Mouse (Mus musculus): ENCODE measurements around the gene Ttll5.
A peak's percentile ranks its signal among the peaks of the same experiment; 100 is the strongest.

Gene Ttll5

DNA sequence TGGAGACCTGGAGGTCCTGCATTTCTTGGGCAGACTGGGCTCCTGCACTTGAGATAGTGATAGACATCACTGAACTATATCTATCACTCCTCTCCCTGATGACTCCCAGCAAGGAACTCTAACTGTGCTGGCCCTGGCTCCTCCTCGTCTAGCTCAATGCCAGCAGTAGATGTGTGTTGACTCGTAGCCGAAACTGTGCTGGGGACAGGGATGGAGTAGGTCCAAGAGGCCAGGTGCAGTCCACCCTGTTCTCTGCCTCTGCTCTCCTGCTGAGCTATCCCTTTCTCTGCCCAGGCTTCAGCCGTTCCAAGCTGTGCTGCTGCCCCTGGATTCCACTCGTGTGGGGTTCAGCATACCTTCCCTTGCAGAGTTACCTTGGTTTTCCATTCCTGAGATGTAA is 145.7 kb downstream of the Ttll5 start:
- no peak for DNase-seq (ENCODE audit: low read depth)

DNA sequence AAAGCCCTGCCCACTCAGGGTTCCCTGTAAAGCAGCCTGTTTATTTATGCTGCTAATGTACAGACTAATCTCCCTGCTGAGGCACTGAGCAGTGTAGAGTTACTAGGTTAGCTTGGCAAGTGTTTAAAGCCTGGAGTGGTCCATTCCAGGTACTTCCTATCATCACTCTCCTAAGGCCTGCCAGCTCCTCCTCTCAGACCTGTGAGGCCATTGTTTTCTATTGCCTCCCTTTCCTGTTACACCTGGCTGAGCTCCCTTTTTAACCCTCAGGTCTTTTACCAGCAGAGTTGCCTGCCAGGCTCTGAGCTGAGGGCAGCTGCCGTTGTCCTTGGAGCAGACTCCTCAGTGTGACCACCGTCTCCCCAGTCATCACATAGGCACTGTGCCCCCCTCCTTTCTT is 146.3 kb downstream of the Ttll5 start:
- DNase-seq (ENCODE audit: low read depth), result no peak

DNA sequence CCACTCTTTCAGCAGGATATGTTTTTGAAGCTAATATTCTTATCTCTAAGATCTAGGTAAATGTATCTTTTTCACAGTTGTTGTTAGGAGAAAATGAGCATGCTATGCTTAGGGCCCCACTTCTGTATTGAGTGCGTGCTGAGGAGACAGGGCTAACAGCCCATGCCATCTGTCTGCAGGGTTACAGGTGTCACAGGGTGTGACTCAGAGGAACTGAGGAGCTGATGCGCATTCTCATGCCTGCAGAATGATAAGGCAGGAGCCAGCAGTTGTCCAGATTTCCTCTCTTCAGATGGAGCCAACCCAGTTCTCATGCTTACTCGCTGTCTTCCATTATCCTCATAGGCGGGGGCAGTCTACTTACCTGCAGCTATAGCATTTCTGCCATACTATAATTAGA is 147.2 kb downstream of the Ttll5 start:
- DNase-seq (ENCODE audit: low read depth), result peak; percentile 20

DNA sequence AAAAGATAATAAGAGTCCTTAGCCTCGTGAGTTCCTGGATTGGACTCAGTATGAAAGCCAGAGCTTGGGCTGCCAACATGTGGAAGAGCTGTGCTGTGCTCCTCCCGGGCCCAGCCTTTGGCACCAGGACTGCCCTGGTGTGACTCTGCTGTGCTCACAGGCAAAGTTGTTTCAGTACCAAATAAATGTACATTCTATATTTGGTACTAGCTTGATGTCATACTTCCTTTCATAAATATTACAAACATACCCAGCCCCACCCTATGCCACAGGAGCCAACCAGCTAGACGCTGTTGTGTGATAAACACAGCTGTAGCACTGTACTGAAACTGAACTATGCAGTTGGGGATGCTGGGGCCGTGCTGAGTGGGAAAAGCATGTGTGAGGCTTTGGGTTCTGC is 149.1 kb downstream of the Ttll5 start:
- DNase-seq (ENCODE audit: low read depth), result no peak

DNA sequence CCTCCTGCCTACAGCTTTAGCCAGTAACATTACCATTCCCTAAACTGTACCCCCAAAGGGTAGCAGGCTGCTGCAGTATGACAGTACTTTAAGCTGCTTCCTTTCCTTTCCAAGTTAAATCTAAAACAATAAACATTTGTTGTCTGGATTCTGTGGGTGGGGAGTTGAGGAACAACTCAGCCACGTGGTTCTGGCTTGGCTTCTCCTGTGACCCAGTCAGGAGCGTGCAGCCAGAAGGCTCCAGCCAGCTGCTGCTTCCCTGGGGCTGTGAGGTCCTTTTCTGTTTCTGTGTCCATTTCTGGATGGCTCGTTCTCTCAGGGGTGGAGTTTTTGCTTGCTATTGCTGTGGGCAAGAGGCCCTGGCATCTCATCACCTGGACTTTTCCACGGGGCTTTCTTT is 149.6 kb downstream of the Ttll5 start:
- DNase-seq (ENCODE audit: low read depth), result no peak

DNA sequence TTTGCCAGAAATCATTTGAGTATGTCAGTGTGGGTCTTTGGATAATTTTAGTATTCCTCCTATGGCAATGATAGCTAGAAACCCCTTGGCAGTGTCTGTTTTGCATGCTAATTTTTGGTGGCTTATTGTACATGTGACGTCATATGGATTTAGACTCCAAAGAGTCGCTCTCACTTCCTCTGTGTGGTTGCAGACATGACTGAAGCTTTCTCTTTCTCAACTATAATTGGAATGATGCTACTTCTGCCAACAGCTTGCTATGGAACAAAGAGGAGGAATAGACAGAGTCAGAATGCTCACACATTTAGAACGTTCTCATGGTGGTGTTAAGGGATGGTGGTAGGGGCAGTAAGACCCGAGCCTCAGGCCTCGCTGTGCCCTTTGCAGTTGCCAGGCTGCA is 155.5 kb downstream of the Ttll5 start:
- no peak for DNase-seq (ENCODE audit: low read depth)

DNA sequence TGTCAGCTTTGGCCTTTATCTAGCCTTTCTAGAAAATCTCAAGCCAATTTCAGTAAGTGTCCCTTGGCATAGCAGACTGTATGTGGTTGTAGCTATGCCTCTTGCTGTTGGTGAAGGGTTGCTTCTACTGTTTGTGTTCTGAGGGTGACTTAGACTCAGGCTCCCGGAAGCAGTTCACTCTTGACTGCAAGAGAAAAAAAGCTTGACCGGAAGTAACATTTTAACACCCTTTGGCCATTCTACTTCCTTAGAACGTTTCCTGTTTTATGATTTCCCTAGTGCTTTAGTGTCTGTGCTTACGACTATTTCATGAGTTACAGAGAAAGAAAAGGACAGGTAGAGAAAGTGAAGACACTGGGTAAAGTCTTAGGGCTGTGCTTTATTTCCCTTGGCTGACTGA is 161.1 kb downstream of the Ttll5 start:
- no peak for DNase-seq (ENCODE audit: low read depth)

DNA sequence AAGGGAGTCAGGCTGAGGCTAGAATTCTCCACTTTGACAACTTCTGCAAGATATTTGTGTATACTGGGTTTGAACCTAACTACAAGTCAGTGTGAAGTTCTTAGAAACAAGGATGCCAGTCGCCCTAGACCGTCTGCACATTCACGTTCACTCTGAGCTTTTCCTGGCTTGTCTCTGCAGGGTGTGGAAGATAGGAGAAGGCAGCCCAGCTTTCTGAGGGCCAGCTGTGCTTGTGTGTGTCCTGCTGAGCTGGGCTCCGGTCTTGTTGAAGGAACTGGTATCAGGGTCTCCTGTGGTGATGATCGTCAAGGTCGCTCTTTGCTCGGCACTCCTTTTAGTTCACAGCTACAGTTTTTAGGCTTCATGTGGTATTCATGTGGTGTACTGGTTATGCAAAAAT is 161.6 kb downstream of the Ttll5 start:
- no peak for DNase-seq (ENCODE audit: low read depth)

DNA sequence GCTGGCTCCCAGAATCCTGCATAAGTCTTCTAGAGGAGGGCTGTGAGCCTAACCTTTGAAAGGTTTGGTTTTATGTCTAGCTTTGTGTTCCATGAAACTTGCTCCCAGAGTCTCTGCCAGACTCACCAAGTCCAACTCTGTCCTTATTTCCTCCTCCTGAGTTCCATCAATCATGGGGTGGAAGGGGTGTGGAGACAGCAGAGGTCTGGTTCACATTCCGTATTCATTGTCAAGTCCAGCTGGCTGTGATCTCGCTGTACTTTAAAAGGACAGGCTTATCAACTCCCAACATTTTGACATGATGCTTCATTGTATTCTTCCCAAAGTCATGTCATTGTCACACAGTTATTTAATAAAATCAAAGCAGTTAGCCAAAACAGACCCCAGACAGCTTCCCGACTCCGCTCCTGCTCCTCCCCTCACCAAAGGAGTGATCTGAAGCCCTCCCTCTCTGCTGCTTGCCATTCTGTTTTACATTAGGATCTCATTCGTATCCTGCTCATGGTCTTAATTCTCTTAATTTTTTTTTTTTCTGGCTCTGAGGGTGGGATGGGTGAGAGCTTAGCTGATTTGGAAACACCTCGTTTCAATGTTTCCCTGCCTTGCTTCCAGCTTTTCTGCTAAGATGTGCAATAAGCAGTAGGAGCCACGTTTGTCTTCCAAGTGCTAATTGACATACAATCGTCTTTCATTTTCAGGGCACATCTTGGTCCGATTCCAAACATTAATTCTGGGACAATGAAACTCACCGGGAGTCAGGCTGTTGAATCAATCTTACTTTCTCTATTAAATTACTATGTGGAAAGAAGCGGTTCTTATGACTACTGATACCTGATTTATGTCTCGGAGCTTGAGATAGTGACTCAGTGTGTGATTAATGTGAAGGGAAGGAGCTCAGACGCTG is 162.3 kb downstream of the Ttll5 start:
- no peak for DNase-seq (ENCODE audit: low read depth)

DNA sequence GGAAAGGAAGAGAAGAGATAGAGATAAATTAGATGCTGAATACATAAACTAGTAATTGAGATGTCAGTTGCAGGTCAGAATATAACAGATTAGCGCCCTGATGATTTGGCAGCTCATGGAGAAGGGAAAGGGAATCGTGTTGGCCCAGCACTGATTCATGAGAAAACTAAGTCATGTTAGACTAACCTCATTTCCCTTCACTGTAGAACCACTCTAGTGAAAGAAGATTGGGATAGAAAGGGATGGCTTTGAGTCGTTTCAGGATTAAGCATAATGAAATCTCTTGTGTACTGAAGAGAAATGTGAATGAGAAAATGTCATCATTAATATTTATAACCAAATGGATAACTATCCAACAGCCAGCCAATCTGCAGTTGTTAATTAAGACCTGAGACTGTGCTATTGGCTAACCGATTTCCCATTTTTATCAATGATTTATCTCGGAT is 163.0 kb downstream of the Ttll5 start:
- DNase-seq (ENCODE audit: low read depth), result no peak

DNA sequence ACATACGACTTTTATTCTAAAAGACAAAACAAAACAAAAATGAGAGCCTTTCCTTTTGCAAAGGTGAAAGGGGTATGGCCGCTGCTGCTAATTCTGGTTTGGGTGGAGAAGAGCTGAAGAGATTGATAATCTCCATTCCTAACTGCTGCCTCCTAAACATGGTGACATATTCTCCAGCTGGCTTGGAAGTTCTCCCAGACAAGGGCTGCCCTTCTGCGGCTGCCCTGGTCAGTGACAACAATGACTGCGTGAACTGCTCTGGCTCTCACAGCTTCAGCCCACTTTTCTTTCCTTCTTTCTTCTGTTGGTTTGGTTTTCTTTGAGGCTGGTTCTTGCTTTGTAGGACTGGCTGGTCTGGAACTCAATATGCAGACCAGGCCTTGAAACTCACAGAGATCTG is 163.7 kb downstream of the Ttll5 start:
- no peak for DNase-seq (ENCODE audit: low read depth)

DNA sequence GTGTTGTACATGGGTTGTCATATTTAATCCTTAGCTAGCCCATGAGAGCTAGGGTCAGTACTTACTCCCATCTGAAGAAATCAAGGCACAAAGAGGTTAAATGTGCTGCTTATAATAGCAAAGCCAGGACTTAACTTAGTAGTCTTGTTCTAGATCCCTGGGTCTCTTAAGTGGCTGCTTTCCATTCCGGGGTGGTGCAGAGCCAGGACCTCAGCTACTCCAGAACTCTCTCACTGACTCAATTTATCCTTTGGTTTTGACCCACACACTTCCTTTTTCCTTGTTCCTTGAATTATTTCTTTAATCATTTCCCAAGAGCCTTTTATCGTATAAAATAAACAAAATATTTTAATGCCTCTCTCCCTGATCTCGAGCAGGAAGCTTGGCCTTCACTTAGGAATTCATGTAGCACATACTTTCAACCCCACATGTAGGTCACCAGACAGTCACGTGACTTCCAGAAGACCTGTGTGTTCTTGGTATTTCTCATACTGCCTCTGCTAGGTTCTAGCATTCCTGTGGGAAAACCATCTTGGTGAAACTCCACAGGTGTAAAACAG is 164.4 kb downstream of the Ttll5 start:
- no peak for DNase-seq (ENCODE audit: low read depth)

DNA sequence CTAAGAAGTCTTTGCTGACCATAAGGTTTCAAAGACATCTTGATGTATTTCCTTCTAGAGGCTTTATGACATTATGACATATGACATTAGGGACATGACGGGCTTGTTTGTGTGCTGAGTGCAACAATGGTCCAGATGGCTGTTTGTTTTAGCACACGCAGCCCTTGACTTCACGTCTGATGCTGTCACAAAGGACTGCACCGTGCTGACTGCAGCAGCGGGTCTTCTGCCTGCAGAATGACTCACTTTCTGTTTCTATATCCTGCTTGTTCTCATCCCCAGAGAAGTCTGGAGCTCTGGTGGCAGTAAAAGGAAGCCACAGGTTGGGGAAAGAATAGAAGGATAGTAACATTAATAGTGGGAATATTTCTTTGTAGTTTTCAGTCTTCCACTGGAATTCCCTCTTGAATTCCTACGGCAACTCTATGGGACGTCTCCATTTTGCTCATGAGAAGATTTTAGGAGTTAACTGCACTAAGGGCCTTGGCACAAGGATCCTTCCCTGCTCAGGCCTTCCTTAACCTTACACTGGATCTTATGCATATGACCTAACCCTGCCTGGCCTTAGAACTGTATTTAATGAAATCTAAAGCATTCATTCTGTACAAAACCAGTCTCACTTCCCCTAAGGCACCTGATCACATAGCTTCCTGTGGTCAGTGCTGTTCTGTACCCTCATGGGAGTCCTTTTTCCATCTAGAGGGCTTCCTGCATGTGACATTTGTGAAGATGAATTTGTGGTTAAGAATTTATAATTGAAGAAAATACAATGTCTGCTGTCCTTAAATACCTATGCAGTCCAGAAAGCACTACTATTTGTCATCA is 167.8 kb downstream of the Ttll5 start:
- DNase-seq (ENCODE audit: low read depth), result no peak

DNA sequence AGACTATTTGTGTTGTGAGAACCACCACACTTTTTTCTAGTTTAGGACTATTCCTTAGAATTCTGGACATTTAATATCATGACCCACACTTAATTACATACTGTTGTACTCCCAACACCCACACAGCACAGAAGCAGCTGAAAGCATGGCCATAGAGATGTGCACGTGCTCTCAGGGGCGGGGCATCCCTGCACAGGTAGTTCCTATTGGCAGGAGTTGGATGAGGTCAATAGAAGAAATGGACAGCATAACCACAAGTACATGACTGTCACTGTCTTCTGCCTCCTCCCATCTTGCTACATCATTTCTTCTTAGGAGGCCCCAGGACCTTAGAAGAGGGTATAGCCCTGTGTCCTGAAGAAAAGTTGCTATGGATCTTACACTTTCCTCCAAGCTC is 168.4 kb downstream of the Ttll5 start:
- no peak for DNase-seq (ENCODE audit: low read depth)

DNA sequence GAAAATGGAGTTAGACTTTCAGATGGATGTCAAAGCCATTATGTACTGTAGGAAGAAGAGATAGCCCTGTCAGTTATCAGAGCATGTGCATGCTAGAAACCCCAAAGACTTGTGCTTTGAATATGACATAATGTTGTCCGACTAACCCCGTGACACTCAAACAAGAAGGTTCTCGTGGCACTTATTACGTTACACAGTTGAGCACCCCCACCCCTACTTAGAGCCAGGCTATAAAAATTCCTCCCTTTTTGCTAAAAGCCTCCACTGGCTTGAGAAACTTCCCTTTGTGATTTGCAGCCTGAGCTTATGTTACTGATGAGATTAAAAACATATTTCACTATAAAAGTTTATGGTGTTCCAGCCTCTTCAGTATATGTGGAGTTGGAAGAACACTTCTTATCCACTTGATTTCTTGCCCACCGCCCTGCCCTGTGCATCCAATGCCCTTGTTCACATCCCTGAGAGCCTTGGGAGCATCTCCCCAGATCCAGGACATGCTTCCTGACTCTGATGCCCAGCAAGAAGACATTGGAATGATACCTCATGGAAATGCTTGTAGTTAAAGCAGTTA is 169.4 kb downstream of the Ttll5 start:
- DNase-seq (ENCODE audit: low read depth), result no peak

DNA sequence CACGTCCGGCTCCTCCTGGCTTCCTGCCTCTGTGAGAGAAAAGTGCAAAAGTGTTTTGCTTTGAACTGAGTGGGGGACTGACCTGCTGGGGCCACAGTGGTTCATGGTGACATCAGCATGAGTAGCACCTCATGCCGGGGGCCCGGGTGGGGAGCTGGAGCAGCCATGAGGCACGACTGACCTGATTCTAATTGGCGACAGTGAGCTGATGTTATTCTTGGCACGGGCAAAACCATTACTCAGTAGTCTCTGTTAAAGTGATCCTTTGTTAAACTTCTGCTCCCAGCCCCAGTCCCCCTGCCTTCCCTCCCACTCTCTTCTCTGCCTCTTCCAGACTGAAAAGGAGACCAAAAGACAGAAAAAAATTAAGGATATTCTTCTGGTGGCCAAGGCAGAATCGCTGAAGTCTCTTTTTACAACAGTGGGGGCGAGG is 176.2 kb downstream of the Ttll5 start:
- no peak for DNase-seq (ENCODE audit: low read depth)

DNA sequence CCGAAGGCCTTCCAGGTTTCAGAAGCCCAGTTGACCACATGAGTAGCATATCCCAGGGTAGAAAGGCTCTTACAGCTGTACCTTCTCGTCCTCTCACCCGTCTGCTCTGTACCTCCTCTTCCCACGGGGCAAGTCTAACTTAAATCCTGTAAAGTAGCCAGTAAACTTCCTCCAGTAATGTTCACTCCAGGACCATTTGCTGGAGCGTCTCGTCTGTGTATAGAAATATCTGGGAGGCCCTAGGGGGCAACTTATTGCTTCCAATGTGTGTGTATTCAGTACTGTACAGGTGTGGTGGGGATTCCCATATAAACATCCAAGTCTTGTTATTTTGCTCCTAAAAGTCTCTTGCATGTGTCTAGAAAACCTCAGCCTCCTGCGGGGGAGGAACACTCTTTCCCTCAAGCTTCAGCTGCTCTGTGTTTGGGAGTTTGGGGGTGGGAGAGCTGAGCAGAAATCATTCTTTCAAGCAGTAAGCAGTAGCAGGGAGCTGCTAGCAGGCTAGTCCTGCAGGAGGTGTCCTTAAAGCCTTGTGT is 176.7 kb downstream of the Ttll5 start:
- DNase-seq (ENCODE audit: low read depth), result no peak

DNA sequence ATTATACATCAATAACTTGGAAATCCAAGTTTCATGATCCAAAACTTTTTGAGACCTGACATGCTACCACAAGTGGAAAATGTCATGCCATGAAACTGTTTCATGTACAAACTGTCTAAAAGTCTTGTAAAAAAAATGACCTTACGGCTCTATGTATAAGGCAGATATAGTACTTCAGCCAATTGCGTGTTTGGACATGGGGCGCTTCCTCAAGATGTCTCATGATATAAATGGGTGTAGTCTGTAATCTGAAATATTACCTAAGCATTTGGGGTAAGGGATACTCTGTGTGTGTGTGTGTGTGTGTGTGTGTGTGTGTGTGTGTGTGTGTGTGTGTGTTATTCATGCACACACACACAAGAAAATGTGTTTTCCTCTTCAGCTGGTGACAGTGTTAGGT is 180.2 kb downstream of the Ttll5 start:
- peak; percentile 10 for DNase-seq (ENCODE audit: low read depth)

DNA sequence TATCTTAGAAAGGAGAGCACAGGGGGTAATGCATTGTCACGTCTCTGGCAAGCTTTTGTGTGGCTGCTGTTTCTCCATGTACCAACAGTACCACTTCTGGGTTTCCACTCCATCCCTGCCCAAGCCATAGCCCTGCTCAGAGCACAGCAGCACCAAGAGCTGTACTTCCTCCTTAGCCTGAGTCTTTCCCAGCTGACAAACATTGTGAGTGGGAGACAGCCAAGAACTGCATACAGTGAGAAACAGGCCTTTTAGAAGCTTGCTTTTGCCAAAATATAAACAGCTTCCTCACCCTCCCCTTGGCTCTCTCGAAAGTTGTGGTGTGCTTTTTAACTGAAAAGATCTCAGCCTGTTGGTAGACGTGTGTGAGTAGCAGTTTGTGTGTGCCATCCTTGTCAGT is 182.9 kb downstream of the Ttll5 start:
- no peak for DNase-seq (ENCODE audit: low read depth)

DNA sequence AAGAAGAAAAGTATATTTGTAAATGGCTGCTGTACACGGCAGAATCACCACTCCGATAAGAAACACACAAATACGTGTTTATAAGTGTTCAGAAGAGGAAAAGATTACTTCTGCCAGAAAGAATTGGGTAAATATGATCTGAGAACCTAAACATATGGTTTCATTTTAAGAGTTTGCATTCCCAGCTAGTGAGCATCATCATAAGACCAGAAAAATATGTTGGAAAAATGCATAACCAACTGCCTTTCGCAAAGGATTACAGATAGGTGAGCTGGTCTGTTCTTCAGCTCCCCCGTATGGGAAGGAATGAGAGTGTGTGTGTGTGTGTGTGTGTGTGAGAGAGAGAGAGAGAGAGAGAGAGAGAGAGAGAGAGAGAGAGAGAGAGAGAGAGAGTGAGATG is 186.2 kb downstream of the Ttll5 start:
- DNase-seq (ENCODE audit: low read depth), result no peak

DNA sequence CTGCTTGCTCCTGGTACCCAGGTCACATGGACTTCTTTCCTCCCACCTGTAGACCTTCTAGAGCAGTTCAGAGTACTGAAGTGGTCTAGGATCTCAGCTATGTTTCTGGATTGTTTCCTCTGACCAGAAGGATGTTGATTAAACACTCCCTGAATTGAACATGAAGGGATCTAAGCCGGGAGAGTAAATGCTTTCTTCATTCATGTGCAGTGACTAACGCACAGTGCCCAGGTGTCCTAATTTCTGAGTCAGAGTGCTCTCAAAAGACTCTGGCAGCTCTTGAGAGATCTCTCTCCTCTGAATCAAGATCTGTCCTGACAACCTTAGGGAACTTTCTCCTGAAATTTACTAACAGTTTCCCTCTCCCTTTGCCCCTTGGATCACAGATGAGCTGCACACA is 187.7 kb downstream of the Ttll5 start:
- no peak for DNase-seq (ENCODE audit: low read depth)

DNA sequence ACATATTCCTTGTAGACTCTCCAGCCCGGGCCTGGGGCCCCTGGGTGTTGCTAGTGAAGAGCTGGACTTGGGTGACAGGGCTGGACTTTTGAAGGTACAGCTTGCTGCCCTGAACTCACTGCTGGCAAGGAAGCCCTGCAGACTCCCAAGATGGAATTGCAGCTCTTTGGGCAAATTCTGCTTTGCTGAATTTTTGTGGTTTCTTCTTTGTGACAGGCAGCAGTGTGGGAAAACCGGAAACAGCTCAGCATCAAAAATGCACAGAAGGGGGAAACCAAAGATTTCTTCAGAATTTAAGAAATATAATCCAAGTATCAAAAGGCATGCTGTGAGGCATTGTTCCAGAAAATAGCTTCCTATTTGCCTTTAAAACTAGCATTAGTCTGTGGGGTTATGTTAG is 189.7 kb downstream of the Ttll5 start:
- DNase-seq (ENCODE audit: low read depth), result no peak
